Mouse (Mus musculus): ENCODE data around the gene Ppp2r5a. TPM values are rescaled to one million over a fixed set of nuclear protein-coding genes. Genes with fewer than 3 reads are reported as not detected.
A peak's percentile ranks its signal among the peaks of the same experiment; 100 is the strongest.

Gene Ppp2r5a
- polyA plus RNA-seq, 1 experiment, result 127 TPM

DNA sequence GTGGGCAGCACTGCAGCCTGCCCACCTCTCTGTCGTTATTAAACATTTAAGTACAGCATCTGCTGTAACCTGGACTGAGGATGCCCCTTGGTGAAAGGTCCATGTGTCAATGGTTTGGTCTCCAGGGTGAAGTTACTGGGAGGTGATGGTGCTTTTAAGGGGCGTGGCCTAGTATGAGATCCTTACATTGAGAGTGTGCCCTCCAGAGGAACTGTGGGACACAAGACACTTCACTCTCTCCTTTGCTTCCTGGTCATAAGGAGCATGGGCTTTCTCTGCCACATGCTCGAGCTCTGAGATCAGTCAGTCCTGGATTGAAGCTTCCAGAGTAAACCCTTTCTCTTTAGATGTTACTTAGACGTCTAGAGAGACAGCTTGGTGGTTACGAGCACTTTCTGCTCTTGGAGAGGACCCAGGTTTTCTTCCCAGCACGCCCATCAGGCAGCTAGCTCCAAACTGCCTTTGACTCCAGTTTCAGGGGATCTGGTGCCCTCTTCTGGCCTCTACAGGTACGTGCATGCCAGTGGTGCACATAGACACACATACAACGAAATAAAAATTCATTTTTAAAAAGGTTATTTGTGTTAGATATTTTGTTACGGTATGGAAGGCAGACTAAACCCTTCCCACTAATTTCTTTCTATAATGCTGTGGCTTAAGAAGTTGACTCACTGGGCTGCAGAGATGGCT, 95.2 kb downstream of the Ppp2r5a start:
- no peak for TF ChIP-seq POLR2A (IDR thresholded peaks at IDR 0.05; ENCODE audit: insufficient read depth, low read length)
- TF ChIP-seq CTCF (IDR thresholded peaks at IDR 0.05; ENCODE audit: low read depth, low read length), result peak; percentile 67
- no peak for TF ChIP-seq EP300 (IDR thresholded peaks at IDR 0.05; ENCODE audit: insufficient read depth, low read depth, low read length)
- Histone ChIP-seq H3K27me3 (ENCODE audit: control insufficient read depth, insufficient read depth, low read length, poor library complexity, severe bottlenecking) (no peaks in the 10 kb centered on the region), H3K27ac (ENCODE audit: insufficient read depth, low read length) (no peak overlapping the region), H3K9me3 (replicated peaks; ENCODE audit: control insufficient read depth, insufficient read depth, low read length, poor library complexity, severe bottlenecking) (no peaks in the 10 kb centered on the region), H3K36me3 (ENCODE audit: control insufficient read depth, insufficient read depth, low read length, poor library complexity, severe bottlenecking) (no peaks in the 10 kb centered on the region), H3K4me3 (ENCODE audit: low read depth, low read length) (no peak overlapping the region), H3K9ac (ENCODE audit: low read depth, poor library complexity, severe bottlenecking) (no peak overlapping the region), H3K4me1 (ENCODE audit: control insufficient read depth, insufficient read depth, low read length) (no peaks in the 10 kb centered on the region)

DNA sequence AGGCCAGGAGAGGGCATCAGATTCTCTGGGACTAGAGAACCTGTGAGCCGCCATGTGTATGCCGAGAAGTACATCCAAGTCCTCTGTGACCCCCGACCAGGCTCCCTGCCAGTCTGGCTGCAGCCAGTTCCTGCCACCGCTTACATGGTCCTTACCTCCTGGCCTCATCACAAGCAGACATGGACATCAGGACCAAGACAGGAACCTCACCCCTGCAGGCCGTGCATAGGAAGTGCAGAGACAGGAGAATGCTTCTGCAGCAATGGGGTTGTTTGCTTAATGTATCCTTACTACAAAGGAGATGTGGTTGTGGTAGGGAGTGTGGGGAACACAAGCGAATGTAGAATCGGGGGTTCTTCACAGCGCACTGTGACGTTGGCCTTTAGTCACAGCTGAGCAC, 96.8 kb downstream of the Ppp2r5a start:
- TF ChIP-seq CTCF (IDR thresholded peaks at IDR 0.05; ENCODE audit: low read depth, low read length), result no peak
- TF ChIP-seq EP300 (IDR thresholded peaks at IDR 0.05; ENCODE audit: insufficient read depth, low read depth, low read length), result no peak
- TF ChIP-seq POLR2A (IDR thresholded peaks at IDR 0.05; ENCODE audit: insufficient read depth, low read length), result no peak
- H3K9me3 ChIP-seq (replicated peaks; ENCODE audit: control insufficient read depth, insufficient read depth, low read length, poor library complexity, severe bottlenecking), result no peaks in the 10 kb centered on the region
- H3K36me3 ChIP-seq (ENCODE audit: control insufficient read depth, insufficient read depth, low read length, poor library complexity, severe bottlenecking), result no peaks in the 10 kb centered on the region
- H3K4me1 ChIP-seq (ENCODE audit: control insufficient read depth, insufficient read depth, low read length), result no peaks in the 10 kb centered on the region
- H3K27me3 ChIP-seq (ENCODE audit: control insufficient read depth, insufficient read depth, low read length, poor library complexity, severe bottlenecking), result no peaks in the 10 kb centered on the region
- H3K9ac ChIP-seq (ENCODE audit: low read depth, poor library complexity, severe bottlenecking), result no peak overlapping the region
- no peak overlapping the region for H3K27ac ChIP-seq (ENCODE audit: insufficient read depth, low read length)
- H3K4me3 ChIP-seq (ENCODE audit: low read depth, low read length), result no peak overlapping the region

DNA sequence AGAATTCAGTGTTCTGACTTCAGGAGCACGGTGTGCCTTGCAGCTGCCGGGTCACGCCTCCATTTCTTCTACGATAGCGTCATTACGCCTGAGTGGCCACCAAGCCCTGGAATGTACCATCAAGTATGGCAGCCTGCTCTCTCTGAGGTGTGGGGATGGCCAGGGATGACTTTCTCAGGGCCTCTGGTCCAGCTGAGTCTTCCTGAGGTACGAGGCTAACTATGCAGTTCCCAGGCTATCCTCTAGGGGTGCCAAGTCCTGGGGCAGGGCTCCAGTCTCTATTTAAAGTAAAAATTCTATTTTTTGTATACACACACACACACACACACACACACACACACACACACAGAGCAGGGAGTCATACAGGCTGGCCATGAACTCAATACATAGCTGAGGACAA, 97.5 kb downstream of the Ppp2r5a start:
- Histone ChIP-seq H3K27me3 (ENCODE audit: control insufficient read depth, insufficient read depth, low read length, poor library complexity, severe bottlenecking) (no peaks in the 10 kb centered on the region), H3K27ac (ENCODE audit: insufficient read depth, low read length) (no peak overlapping the region), H3K4me1 (ENCODE audit: control insufficient read depth, insufficient read depth, low read length) (no peaks in the 10 kb centered on the region), H3K9me3 (replicated peaks; ENCODE audit: control insufficient read depth, insufficient read depth, low read length, poor library complexity, severe bottlenecking) (no peaks in the 10 kb centered on the region), H3K4me3 (ENCODE audit: low read depth, low read length) (no peak overlapping the region), H3K36me3 (ENCODE audit: control insufficient read depth, insufficient read depth, low read length, poor library complexity, severe bottlenecking) (no peaks in the 10 kb centered on the region), H3K9ac (ENCODE audit: low read depth, poor library complexity, severe bottlenecking) (no peak overlapping the region)
- no peak for TF ChIP-seq EP300 (IDR thresholded peaks at IDR 0.05; ENCODE audit: insufficient read depth, low read depth, low read length)
- no peak for TF ChIP-seq POLR2A (IDR thresholded peaks at IDR 0.05; ENCODE audit: insufficient read depth, low read length)
- TF ChIP-seq CTCF (IDR thresholded peaks at IDR 0.05; ENCODE audit: low read depth, low read length), result no peak

DNA sequence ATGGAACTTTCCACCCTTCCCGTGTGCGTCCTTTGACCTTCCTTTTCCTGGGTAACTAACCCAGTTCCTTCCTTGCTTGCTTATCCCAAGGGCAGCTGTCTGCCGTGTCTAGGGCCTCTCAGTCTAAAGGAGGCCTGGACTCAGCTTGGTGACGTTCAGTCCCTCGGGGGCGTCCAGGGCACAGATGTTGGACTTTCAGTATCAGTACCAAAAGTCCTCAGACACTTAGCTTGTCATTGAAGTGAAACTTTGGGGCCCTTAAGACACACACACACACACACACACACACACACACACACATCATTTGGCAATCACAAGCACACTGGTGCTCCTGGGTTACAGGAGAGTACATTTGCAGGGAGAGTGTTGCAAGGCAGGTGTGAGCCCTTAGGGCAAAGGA, 98.9 kb downstream of the Ppp2r5a start:
- Histone ChIP-seq H3K9me3 (replicated peaks; ENCODE audit: control insufficient read depth, insufficient read depth, low read length, poor library complexity, severe bottlenecking) (no peaks in the 10 kb centered on the region), H3K27me3 (ENCODE audit: control insufficient read depth, insufficient read depth, low read length, poor library complexity, severe bottlenecking) (no peaks in the 10 kb centered on the region), H3K4me3 (ENCODE audit: low read depth, low read length) (no peak overlapping the region), H3K27ac (ENCODE audit: insufficient read depth, low read length) (no peak overlapping the region), H3K9ac (ENCODE audit: low read depth, poor library complexity, severe bottlenecking) (no peak overlapping the region), H3K4me1 (ENCODE audit: control insufficient read depth, insufficient read depth, low read length) (no peaks in the 10 kb centered on the region), H3K36me3 (ENCODE audit: control insufficient read depth, insufficient read depth, low read length, poor library complexity, severe bottlenecking) (no peaks in the 10 kb centered on the region)
- TF ChIP-seq CTCF (IDR thresholded peaks at IDR 0.05; ENCODE audit: low read depth, low read length), result no peak
- TF ChIP-seq EP300 (IDR thresholded peaks at IDR 0.05; ENCODE audit: insufficient read depth, low read depth, low read length), result no peak
- no peak for TF ChIP-seq POLR2A (IDR thresholded peaks at IDR 0.05; ENCODE audit: insufficient read depth, low read length)

DNA sequence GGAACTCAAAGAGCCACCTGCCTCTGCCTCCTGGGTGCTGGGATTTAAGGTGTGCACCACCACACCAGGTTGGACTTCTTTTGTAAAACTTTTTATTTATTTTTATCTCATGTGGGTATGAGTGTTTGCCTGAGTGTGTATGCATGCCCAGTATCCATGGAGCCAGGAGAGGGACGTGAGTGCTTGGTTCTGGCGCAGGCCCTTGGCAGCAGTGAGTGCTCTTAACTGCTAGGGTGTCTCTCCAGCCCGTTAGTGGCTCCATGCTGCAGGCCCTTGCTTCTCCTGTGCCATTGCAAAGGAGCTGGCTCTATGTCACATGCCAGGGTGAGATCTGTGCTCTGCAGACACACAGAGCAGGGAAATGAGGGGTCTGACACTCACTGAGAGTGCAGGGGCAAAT, 99.3 kb downstream of the Ppp2r5a start:
- no peaks in the 10 kb centered on the region for H3K27me3 ChIP-seq (ENCODE audit: control insufficient read depth, insufficient read depth, low read length, poor library complexity, severe bottlenecking)
- TF ChIP-seq EP300 (IDR thresholded peaks at IDR 0.05; ENCODE audit: insufficient read depth, low read depth, low read length) (no peak), CTCF (IDR thresholded peaks at IDR 0.05; ENCODE audit: low read depth, low read length) (no peak), POLR2A (IDR thresholded peaks at IDR 0.05; ENCODE audit: insufficient read depth, low read length) (no peak)
- no peaks in the 10 kb centered on the region for H3K4me1 ChIP-seq (ENCODE audit: control insufficient read depth, insufficient read depth, low read length)
- no peaks in the 10 kb centered on the region for H3K9me3 ChIP-seq (replicated peaks; ENCODE audit: control insufficient read depth, insufficient read depth, low read length, poor library complexity, severe bottlenecking)
- H3K4me3 ChIP-seq (ENCODE audit: low read depth, low read length), result no peak overlapping the region
- no peak overlapping the region for H3K9ac ChIP-seq (ENCODE audit: low read depth, poor library complexity, severe bottlenecking)
- no peaks in the 10 kb centered on the region for H3K36me3 ChIP-seq (ENCODE audit: control insufficient read depth, insufficient read depth, low read length, poor library complexity, severe bottlenecking)
- H3K27ac ChIP-seq (ENCODE audit: insufficient read depth, low read length), result no peak overlapping the region

Other genes with a start within 250 kb of the Ppp2r5a start
- gene Fam71a, start 238.5 kb downstream of the Ppp2r5a start, polyA plus RNA-seq (2011; ENCODE audit: insufficient read depth, insufficient read length, low read depth, missing spikeins), result not detected in 2 replicates
- gene Atf3, start 185.2 kb downstream of the Ppp2r5a start, polyA plus RNA-seq (2011; ENCODE audit: insufficient read depth, insufficient read length, low read depth, missing spikeins), result 4.4 and 7.2 TPM in 2 replicates
- gene Nenf, start 85.1 kb downstream of the Ppp2r5a start, polyA plus RNA-seq (2011; ENCODE audit: insufficient read depth, insufficient read length, low read depth, missing spikeins), result 19.9 and 20.2 TPM in 2 replicates
- gene Tmem206, start 77.4 kb downstream of the Ppp2r5a start, polyA plus RNA-seq (2011; ENCODE audit: insufficient read depth, insufficient read length, low read depth, missing spikeins), result 7.9 and 10.1 TPM in 2 replicates
- gene Dtl, start 172.3 kb upstream of the Ppp2r5a start, polyA plus RNA-seq (2011; ENCODE audit: insufficient read depth, insufficient read length, low read depth, missing spikeins), result 75.6 and 81.1 TPM in 2 replicates
- gene Ints7, start 172.4 kb upstream of the Ppp2r5a start, polyA plus RNA-seq (2011; ENCODE audit: insufficient read depth, insufficient read length, low read depth, missing spikeins), result 58.1 and 60.6 TPM in 2 replicates